In the genomic region with DNA sequence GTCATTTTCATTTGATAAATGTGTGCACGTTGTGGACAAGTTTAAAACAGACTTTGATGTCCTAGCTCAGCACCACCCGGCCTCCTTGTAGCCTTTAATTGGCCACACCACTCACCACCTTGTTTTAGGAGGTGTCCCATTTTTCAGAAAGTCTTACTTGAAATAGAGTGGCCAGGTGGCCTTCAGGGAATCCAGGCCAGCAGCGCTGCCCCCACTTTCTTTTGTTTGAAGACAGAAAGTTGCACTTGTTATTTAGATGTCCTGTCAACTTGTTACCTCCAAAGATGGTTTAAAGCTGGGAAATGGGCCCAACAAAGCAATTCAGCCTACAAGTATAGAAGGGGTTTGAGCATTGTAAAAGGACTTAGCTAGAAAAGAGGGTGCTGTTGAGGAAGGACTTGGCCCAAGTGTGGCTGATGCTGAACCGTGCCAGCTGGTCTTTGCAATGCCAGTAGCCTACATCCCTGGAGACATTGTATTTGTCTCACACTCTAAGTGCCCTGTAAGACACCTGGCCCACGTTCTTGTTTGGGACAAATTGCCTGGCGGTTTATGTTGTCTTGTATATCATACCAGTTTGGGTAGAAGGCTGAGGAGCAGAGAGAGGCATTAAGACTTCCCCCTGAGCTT, we compare ENCODE assay signal across 8 mouse cellular contexts. TPM values are rescaled to one million over a fixed set of nuclear protein-coding genes. Genes with fewer than 3 reads are reported as not detected.
A peak's percentile ranks its signal among the peaks of the same experiment; 100 is the strongest.
DNase-seq lines count a peak whose midpoint lies in the region; ATAC-seq lines count a peak whose summit lies in the region.

No protein-coding gene starts in this region.

- peak overlapping the region; percentile 89 for H3K9ac ChIP-seq in heart, embryonic 14.5 days (ENCODE audit: low read length)
- H3K9ac ChIP-seq in hindbrain, embryonic 11.5 days (ENCODE audit: low read depth, low read length) = peak overlapping the region; percentile 81
- H3K9ac ChIP-seq in midbrain, embryonic 12.5 days (replicated peaks) = peak overlapping the region; percentile 88

- peaks cover 3 to 16% of the 10 kb centered on the region in 2 experiments for H3K4me1 ChIP-seq in heart, embryonic 14.5 days (ENCODE audit: control insufficient read depth in 2 of 2, insufficient read depth in 2 of 2, low read length in 2 of 2)
- H3K4me1 ChIP-seq in hindbrain, embryonic 11.5 days (replicated peaks; ENCODE audit: control insufficient read depth, insufficient read depth, low read length) = no peaks in the 10 kb centered on the region
- H3K4me1 ChIP-seq in midbrain, embryonic 12.5 days = peaks cover 14% of the 10 kb centered on the region

- no peak for DNase-seq in heart, postnatal 14 days
- peak; percentile 30 for DNase-seq in Muller cell, postnatal 12 days (ENCODE audit: inconsistent ontology term)
- no peak for DNase-seq in hindbrain, embryonic 11.5 days (ENCODE audit: low spot score)
- DNase-seq in gastrocnemius, postnatal 14 days = no peak
- no peak for DNase-seq in embryo, embryonic 10 days (ENCODE audit: low spot score)
- no peak for DNase-seq in cerebellum, adult 18-20 months

- ATAC-seq in heart, embryonic 14.5 days (ENCODE audit: insufficient number of reproducible peaks, insufficient read depth, low FRiP score, low read depth) = no peak
- no peak for ATAC-seq in hindbrain, embryonic 11.5 days (ENCODE audit: low FRiP score)
- no peak for ATAC-seq in midbrain, embryonic 12.5 days (ENCODE audit: low FRiP score, low read depth)

- no peaks in the 10 kb centered on the region for H3K27me3 ChIP-seq in heart, embryonic 14.5 days (ENCODE audit: control insufficient read depth, insufficient read depth, low read length)
- H3K27me3 ChIP-seq in hindbrain, embryonic 11.5 days (ENCODE audit: control insufficient read depth, insufficient read depth, low read length) = no peaks in the 10 kb centered on the region
- H3K27me3 ChIP-seq in midbrain, embryonic 12.5 days = no peaks in the 10 kb centered on the region

- H3K9me3 ChIP-seq in heart, embryonic 14.5 days (ENCODE audit: control insufficient read depth, low read length) = no peaks in the 10 kb centered on the region
- H3K9me3 ChIP-seq in hindbrain, embryonic 11.5 days (ENCODE audit: control insufficient read depth, low read length) = no peaks in the 10 kb centered on the region
- no peaks in the 10 kb centered on the region for H3K9me3 ChIP-seq in midbrain, embryonic 12.5 days

- H3K27ac ChIP-seq in heart, embryonic 14.5 days (replicated peaks in 1 of 2; ENCODE audit: control insufficient read depth in 1 of 2, insufficient read depth in 1 of 2, low read depth in 2 of 2, low read length in 2 of 2) = peak overlapping the region; percentile 96 to 97; a peak in 2 of 4 replicates
- 0 out of 2 replicates have a peak overlapping the region, but pooled peaks have one; percentile 97 for H3K27ac ChIP-seq in hindbrain, embryonic 11.5 days (ENCODE audit: low read depth, low read length)
- H3K27ac ChIP-seq in midbrain, embryonic 12.5 days (replicated peaks) = 0 out of 2 replicates have a peak overlapping the region, but pooled peaks have one; percentile 93

- WGBS in heart, embryonic 14.5 days = 42% methylated on average over 6 of the region's 6 CpGs
- 46% methylated on average over 6 of the region's 6 CpGs for WGBS in hindbrain, embryonic 11.5 days
- whole genome bisulfite sequencing in midbrain, embryonic 12.5 days = 55% methylated on average over 6 of the region's 6 CpGs

- H3K36me3 ChIP-seq in heart, embryonic 14.5 days (ENCODE audit: control insufficient read depth, insufficient read depth, low read length) = 0 out of 2 replicates have a peak, but pooled peaks cover 7% of the 10 kb centered on the region
- no peaks in the 10 kb centered on the region for H3K36me3 ChIP-seq in hindbrain, embryonic 11.5 days (ENCODE audit: control insufficient read depth, insufficient read depth, low read length)
- H3K36me3 ChIP-seq in midbrain, embryonic 12.5 days = peaks cover 9% of the 10 kb centered on the region; the same call in 1 of the 2 replicates

- peak overlapping the region; percentile 79 to 98 for H3K4me3 ChIP-seq in heart, embryonic 14.5 days (ENCODE audit: control insufficient read depth in 1 of 2, insufficient read depth in 1 of 2, low read depth in 1 of 2, low read length in 2 of 2)
- H3K4me3 ChIP-seq in hindbrain, embryonic 11.5 days (ENCODE audit: low read depth, low read length) = peak overlapping the region; percentile 91
- peak overlapping the region; percentile 95 for H3K4me3 ChIP-seq in midbrain, embryonic 12.5 days

- H3K4me2 ChIP-seq in heart, embryonic 14.5 days (ENCODE audit: low read length) = peak overlapping the region; percentile 71
- H3K4me2 ChIP-seq in hindbrain, embryonic 11.5 days (replicated peaks; ENCODE audit: low read depth, low read length) = peak overlapping the region; percentile 51
- H3K4me2 ChIP-seq in midbrain, embryonic 12.5 days (replicated peaks) = peak overlapping the region; percentile 65

- intact Hi-C loops in heart, postnatal 14 days (cut with DNase I) = loop anchor here (2.0 to 5.0 kb wide), 3 partner anchors 39 to 77 kb away; partner anchors contain the start of gene Purb
- intact Hi-C loops in gastrocnemius, postnatal 14 days (cut with DNase I; ENCODE audit: low total_unique reads) = no loop called here

RNA-seq across cellular contexts. Expression of gene Ccm2, which starts 1.1 kb away (rescaled TPM):
- 52.9 and 56.5 TPM in 2 replicates for polyA plus RNA-seq in heart, embryonic 14.5 days (2014; fragmentation: Nextera tagmentation; extraction: Ambion mirVana)
- total RNA-seq in heart, postnatal 14 days (2021) = 10 to 100 TPM; 22.8 to 32.9 TPM
- 88.2 and 88.4 TPM in 2 replicates for polyA plus RNA-seq in hindbrain, embryonic 11.5 days (2014; fragmentation: Nextera tagmentation; extraction: Ambion mirVana)
- polyA plus RNA-seq in midbrain, embryonic 12.5 days (2016; fragmentation: Nextera tagmentation; extraction: Ambion mirVana) = 87.5 and 88.6 TPM in 2 replicates
- 10 to 100 TPM; 20.8 to 21.6 TPM for total RNA-seq in gastrocnemius, postnatal 14 days (2021)

RNA-seq across cellular contexts. Expression of gene Myo1g, which starts 27.0 kb away (rescaled TPM):
- 0.59 and 0.77 TPM in 2 replicates for polyA plus RNA-seq in heart, embryonic 14.5 days (2014; fragmentation: Nextera tagmentation; extraction: Ambion mirVana)
- total RNA-seq in heart, postnatal 14 days (2021) = 1 to 10 TPM; 1.9 to 3.2 TPM
- 0.43 and 0.53 TPM in 2 replicates for polyA plus RNA-seq in hindbrain, embryonic 11.5 days (2014; fragmentation: Nextera tagmentation; extraction: Ambion mirVana)
- 0.31 and 0.47 TPM in 2 replicates for polyA plus RNA-seq in midbrain, embryonic 12.5 days (2016; fragmentation: Nextera tagmentation; extraction: Ambion mirVana)
- total RNA-seq in gastrocnemius, postnatal 14 days (2021) = 1 to 10 TPM in 1 of 2 experiments, under 1 TPM in 1; 0.94 to 1.2 TPM

RNA-seq across cellular contexts. Expression of gene Nacad, which starts 58.0 kb away (rescaled TPM):
- polyA plus RNA-seq in heart, embryonic 14.5 days (2014; fragmentation: Nextera tagmentation; extraction: Ambion mirVana) = 0.22 and 0.86 TPM in 2 replicates
- total RNA-seq in heart, postnatal 14 days (2021) = under 1 TPM; 0.62 to 0.73 TPM
- 44.3 and 44.8 TPM in 2 replicates for polyA plus RNA-seq in hindbrain, embryonic 11.5 days (2014; fragmentation: Nextera tagmentation; extraction: Ambion mirVana)
- 83.4 and 88.5 TPM in 2 replicates for polyA plus RNA-seq in midbrain, embryonic 12.5 days (2016; fragmentation: Nextera tagmentation; extraction: Ambion mirVana)
- under 1 TPM; 0.18 to 0.82 TPM for total RNA-seq in gastrocnemius, postnatal 14 days (2021)

Comparison
In these comparisons a context has a peak if more than half of its experiments do, and no peak if none do; other contexts are left out.
1. RNA of gene Nacad, which starts 58.0 kb away (polyA plus RNA-seq): 83.4 to 88.5 TPM in midbrain, embryonic 12.5 days and 44.3 to 44.8 TPM in hindbrain, embryonic 11.5 days; 0.22 to 0.86 TPM in heart, embryonic 14.5 days; every median in the first group is over 10 times any median in the second.
2. Peak in every context shown above with its lines, with median percentiles within 50 percentile points of each other: H3K27ac ChIP-seq, H3K4me2 ChIP-seq, H3K4me3 ChIP-seq and H3K9ac ChIP-seq.